Mouse (Mus musculus) 3T3-L1 (cell line): ENCODE data around the gene Gm13420.
A peak's percentile ranks its signal among the peaks of the same experiment; 100 is the strongest.
"Not testable (repeated sequence)": the region's sequence is repeated elsewhere in the genome, so short reads cannot be mapped to it uniquely, and the experiment has no call there.

ENCODE experiments used
- DNase-seq: peaks from one replicate; pipeline ENCODE4 v3.0.0-alpha.2; 2015; ENCODE audit warnings: low read depth, low spot score

Gm13420 gene

DNA sequence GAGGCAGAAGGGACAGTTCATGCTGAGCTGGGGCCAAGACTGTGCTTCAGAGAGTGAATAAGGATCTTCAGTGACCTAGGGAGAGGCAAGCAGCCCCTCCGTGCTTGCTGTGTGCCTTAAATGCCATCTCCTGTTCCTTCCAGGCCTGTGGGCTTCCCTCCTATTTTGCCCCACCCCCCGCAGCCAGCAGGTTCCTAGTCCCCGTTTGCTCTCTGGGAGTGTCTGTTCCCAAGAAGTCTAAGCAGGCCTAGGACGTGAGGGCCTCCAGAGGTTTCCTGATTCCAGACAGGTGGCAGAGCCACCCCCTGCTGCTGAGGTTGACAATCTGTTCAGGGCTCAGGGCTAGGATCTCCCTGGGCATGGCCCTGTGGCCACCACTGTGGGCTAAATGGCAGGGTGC, 12.7 kb downstream of the Gm13420 start:
- DNase-seq = no peak

DNA sequence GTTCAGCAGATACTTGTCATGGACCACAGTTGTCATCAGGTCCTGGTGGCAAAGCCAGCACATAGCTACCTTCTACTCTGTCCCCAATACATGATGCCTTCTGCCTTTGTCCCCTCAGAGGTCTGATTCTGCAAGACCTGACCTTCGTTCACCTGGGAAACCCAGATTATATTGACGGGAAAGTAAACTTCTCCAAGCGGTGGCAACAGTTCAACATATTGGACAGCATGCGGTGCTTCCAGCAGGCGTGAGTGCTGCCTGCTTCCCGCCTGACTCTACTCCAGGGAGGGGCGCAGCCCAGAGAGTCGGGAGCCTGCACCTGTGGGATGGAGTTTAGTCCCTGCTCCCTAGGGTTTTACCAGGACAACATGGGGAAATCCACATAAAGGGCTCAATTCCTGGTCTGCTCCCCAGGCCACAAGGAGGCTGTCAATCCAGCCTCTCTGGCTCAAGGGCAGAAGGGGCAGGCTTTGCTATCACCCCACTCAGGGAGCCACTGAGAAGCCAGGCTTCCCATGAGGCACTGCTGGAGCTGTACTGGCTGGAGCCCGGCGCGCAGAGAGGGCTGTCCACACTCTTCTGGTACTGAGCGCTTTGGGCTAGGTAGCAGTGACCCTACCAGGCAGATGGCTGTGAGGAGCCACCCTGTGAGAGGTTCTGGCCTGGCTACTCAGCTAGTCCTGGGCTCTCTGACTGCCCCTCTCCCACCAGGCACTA, 14.1 kb downstream of the Gm13420 start:
- no peak for DNase-seq

GRCm38 (mm10) chr2:29735708-29736107, 15.8 kb downstream of the Gm13420 start:
- no peak for DNase-seq

- DNase-seq = no peak
These were observed 18.1 kb downstream of the Gm13420 start for GRCm38 (mm10) chr2:29733348-29733747.

DNA sequence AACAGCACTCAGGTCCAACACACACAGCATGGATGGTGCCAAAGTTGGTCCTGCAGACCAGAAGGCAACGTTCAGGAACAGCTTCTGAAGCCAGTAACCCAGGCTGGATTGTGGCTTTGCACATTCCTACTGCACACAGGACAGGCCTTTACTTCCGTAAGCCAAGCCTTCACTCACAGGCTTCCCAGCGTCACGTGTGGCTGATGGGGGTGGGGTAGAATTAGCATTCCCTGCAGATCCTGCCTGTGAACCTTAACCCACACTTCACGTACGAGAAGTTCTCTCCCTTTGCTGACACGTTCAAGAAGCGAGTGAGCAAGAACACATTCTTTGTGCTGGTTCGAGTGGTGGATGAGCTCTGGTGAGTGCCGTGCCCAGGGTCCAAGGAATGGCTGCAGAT, 18.9 kb downstream of the Gm13420 start:
- no peak for DNase-seq

DNA sequence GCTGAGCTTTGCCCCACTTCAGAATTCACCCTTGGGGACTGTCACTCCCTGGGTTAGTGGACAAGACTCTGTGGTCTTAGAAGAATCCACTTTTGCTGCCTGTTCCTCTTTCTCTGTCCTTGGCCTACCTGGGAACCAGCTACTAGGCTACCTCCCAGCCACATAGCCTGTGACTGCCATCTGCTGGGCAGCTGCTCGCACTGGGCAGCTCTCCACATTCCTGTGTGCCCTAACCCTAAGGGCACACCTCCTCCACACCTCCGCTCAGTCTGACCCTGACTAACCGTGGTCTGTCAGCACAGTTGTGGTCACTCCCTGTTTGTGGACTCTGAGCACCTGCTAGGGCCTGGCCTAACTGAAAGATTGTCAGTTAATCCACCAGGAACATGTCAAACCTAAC, 19.9 kb downstream of the Gm13420 start:
- peak; percentile 69 for DNase-seq

GRCm38 (mm10) chr2:29729500-29729899, 22.0 kb downstream of the Gm13420 start:
- DNase-seq = no peak

- no peak for DNase-seq
These were observed 26.7 kb downstream of the Gm13420 start for GRCm38 (mm10) chr2:29724664-29725365.

DNA sequence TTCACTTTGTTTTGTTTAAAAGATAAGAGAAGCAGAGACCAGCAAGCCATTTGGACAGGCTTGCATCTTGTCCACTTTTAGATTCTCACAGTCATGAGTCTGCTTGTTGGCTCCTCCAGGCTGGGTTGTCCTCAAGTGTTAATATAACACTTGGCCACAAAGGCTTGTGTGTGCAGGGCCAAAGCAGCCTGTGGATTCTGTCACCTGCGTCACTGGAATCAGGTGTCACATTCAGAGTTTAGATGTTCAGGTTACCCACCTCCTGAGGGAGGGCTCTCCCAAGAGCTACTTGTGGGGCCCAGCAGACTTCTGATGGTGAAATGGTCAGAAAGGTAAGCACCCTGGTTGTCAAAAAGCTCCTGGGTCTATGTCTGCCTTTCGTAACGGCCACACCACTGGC, 28.4 kb downstream of the Gm13420 start:
- no peak for DNase-seq

DNA sequence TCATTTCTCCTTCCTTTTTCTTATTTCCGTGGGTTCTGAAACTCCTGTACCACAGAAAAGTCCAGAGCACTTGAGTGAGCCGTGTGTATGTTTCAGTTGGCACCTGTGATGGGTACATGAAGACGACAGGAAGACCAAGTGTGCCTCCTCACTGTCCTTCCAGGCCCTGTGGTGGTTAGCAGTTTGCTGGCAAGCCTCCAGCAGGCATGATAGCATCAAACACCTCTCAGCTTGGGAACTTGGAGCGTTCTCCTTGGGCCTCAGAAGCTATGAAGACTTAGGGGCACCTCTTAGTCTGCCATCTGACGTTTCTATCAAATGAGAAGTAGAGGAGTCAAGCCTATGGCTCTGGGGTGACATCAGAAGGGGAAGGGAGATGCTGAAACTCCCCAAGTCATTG, 32.9 kb downstream of the Gm13420 start:
- no peak for DNase-seq

DNA sequence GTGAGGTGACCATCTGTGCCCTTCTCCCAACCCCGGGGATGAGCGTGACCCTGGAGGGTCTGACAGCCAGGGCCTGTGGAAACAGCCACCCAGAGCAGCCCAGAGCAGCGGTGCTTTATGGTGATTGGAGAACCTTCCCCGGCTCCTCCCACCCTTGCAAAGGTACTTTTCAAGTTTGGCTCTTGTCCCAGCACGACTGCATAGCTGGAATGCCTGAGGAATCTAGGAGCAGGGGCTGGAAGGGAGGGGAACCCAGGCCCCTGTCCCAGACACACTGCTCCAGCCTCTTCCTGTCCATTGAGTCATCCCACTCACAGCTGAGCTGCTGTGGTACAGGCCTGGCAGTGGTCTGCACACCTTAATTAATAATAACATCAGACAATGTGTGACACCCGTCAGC, 34.8 kb downstream of the Gm13420 start:
- DNase-seq = peak; percentile 94

DNA sequence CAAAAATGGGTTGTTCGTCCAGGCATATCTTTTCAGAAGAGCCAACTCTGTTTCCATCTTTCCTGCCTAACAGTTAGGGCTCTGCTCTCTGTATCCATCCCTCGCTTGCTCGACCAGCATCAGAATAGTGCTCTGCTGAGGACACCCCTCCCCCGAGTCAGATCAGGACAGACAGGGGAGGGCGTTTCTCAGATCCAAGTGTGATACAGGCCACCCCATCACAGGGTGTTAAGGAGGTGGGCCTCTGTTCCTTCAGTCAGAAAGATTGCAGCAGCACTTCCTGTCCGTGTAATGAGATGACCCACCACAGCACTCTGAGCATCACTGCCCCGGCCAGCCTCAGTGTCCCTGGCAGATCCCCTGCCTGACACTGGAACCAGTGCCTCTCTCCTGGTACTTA, 35.3 kb downstream of the Gm13420 start:
- peak; percentile 27 for DNase-seq

DNA sequence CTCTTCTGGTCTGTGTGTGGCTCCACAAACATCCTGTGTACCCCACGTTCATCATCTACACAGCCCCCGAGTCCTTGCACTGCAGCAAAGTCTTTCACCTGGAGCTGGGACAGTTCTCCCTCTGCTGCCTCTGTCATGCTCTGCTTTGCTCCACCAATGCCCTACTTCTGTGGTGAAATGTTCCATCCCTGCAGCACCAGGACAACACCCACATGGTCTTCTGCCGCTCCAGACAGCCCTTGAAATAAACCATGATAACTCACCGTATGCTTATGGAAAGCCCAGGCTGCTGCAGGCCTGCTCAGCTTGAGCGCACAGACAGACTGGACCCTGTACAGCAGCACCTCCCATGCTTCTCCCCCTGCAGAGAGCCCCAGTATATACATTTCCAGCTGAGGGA, 37.4 kb downstream of the Gm13420 start:
- DNase-seq = no peak

GRCm38 (mm10) chr2:29713501-29713900, 38.0 kb downstream of the Gm13420 start:
- DNase-seq = no peak

GRCm38 (mm10) chr2:29711877-29712276, 39.6 kb downstream of the Gm13420 start:
- peak; percentile 90 for DNase-seq

DNA sequence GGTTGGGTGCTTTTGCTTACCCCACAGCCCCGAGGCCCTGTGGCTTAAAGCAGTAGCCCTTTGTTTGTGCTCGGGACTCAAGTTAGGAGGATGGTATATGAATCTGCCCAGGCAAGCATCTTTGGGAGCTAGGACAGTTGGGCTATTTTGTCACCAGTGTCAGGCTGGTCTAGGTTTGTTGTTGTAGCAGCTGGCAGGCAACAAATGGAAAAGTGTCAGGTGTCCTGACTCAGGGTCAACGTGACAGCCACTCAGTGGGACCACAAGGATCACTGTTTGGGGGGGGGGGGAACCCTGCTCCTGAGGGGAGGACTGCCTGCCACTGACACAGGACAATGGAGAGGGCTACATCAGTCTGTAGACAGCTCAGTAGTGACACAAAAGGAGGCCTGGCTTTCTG, 40.4 kb downstream of the Gm13420 start:
- no peak for DNase-seq

DNA sequence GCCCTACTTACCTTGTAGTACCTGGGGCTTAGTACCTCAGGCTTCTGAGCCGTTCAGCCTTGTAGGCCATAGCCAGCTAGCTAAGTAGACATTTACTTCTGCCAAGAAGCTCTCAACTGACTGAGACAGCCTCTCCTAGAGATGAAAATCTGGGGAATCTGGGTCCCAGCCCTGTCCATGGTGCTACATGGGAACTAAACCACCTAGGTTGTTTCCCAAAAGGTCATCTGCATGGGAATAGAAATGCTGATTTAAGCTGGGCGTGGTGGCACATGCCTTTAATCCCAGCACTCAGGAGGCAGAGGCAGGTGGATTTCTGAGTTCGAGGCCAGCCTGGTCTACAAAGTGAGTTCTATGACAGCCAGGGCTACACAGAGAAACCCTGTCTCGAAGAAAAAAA, 43.3 kb downstream of the Gm13420 start:
- not testable (repeated sequence) for DNase-seq

- DNase-seq = no peak
These were observed 43.8 kb downstream of the Gm13420 start for GRCm38 (mm10) chr2:29707731-29708130.

DNA sequence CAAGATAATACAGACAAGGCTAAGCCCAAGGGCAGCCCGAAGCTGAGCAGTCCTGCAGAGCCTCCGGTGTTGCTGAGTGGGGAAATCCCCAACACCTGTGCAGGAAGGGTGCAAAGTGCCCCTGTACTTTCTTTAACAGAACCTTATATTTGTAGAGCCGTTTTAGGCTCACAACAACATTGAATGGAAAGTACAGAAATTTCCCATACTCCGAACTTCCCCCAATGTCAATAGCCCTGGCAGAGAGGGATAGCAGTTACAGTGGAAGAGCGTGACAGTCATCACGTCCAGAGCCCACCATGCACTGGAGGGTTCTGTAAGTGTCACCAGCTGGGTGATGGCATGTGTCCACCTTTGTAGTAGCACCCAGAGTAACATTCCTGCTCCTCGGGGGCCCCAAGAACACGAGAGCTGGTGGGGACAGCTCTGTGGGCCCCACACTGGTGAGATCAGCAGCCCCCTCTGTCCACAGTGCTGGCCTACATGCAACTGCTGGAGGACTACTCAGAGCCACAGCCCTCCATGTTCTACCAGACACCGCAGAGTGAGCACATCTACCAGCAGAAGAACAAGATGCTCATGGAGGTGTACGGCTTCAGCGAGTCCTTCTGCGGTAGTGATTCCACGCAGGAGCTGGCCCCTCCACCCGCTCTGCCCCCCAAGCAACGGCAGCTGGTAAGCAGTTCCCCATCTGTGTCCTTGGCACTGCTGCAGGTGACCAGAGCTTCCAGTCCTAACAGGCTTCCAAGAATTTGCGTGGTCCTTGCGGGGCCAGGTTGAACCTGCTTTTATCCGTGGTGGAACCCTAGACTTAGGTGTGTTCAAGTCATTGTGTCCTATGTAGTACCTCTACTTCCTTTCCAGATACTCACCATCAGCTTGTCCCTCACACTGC, 44.5 kb downstream of the Gm13420 start:
- no peak for DNase-seq

- no peak for DNase-seq
These were observed 46.0 kb downstream of the Gm13420 start for GRCm38 (mm10) chr2:29705493-29705892.

DNA sequence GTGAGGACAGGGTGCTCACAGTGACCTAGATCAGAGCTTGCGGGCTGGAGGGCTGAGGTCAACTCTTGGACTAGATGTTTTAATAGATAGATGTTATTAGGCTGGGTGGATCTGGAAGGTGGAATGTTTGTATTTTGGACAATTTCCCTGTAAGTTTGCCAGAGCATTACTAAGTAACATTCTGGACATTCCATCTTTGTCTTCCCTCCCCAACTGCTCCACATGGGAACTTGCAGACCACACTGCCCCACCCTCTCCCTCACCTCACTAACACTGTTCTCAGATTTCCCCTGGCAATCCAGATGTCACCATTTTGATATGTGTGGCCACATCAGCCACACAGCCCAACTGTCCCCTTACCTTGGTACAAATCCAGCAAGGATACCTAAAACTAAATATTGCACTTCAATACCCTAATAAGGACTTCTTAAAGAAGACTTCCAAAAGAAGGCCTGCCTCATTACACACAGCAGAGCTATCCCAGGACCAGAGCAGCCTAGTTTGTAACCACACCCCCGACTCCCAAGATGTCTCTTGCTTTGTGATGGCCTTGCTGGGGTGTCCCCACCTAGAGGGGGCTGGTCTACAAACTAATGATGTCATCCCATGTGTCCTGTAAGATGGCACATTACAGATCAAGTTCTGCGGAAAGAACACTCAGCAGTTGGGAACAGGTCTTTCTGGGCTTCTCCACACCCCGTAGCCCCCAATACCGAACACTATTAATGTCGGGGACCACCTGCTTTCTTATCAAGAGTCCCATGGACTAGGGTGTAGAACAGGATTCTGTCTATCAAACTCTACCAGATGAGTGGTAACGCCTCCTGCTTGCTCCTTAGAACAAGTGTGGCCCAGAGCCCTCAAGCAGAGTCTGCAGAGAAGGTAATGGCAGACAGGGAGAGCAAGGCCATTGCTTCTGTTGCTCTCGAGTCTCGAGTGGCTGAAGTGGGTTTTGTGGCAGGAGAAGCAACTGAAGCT, 48.1 kb downstream of the Gm13420 start:
- peak; percentile 89 for DNase-seq
